Mouse (Mus musculus) olfactory bulb, adult 2 months (tissue): ENCODE results near the gene Gatad2a.

ENCODE experiments used
- CTCF ChIP-seq: fragments of 200-500 bp; IDR thresholded peaks from 2 replicates; pipeline ENCODE4 v1.5.1; 2012; ENCODE audit warnings: low read depth, mild to moderate bottlenecking, low read length, moderate library complexity; ENCODE audit not compliant: insufficient read depth
- POLR2A ChIP-seq: fragments of 200-500 bp; IDR thresholded peaks from 2 replicates; pipeline ENCODE4 v1.6.1; 2012; ENCODE audit warnings: mild to moderate bottlenecking, low read depth, low read length, moderate library complexity; ENCODE audit not compliant: insufficient read depth

- no peak for TF ChIP-seq POLR2A
- TF ChIP-seq CTCF, result no peak
Measured at GRCm38 (mm10) chr8:69998706-69999105, 2.5 kb upstream of the Gatad2a start.
